Mouse (Mus musculus) lung, adult 18-20 months (tissue): Measurements from ENCODE around the gene Mgmt.

Source experiments
- DNase-seq, 2 experiments: peaks; one replicate each; pipeline ENCODE4 v3.0.0; 2022; ENCODE audit warnings: mixed read lengths in 2 of 2

Gene Mgmt

GRCm38 (mm10) chr7:137005293-137005692, 110.9 kb downstream of the Mgmt start:
- DNase-seq = no peak

GRCm38 (mm10) chr7:137008321-137008720, 113.9 kb downstream of the Mgmt start:
- no peak for DNase-seq

- DNase-seq = no peak
Measured at GRCm38 (mm10) chr7:137009732-137010275, 115.4 kb downstream of the Mgmt start.

GRCm38 (mm10) chr7:137010451-137010850, 116.0 kb downstream of the Mgmt start:
- DNase-seq = no peak

GRCm38 (mm10) chr7:137012687-137013086, 118.3 kb downstream of the Mgmt start:
- DNase-seq = no peak

- no peak for DNase-seq
Measured at GRCm38 (mm10) chr7:137013433-137013832, 119.0 kb downstream of the Mgmt start.

DNA sequence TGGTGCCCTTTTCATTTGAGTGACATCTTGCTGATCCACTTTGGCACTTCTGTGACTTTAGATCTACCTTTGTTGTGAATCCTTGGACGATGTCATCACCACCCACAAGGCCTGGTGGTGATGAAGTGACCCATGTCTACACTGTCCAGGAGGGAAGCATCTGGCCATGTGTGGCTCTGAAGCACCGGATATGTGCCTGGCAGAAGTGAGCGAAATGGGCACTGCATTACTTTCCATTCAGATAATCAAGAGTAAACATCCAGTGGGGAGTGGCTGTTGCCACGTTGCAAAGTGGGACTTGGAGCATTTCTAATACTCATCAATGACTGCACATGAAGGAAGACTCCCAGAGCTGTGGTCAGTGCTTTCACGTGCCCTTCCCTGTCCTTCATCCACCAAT, 124.2 kb downstream of the Mgmt start:
- DNase-seq = no peak

DNA sequence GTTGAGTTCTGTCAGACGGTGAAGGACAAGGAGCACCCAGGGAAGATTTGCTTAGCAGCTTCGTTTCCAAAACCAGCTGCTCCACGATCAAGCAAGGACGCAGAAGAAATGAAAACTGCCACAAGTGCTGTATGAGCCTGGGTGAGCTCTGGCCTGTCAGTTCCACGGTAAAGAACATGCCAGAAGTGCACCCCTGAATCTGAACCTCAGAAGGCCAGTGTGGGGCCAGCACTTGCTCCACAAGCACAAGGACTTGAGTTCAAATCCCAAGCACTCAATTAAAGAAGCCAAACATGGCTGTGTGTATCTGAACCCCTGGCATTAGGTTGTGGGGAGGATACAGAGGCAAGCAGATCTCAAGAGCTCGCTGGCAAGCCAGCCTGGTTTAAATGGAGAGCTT, 125.8 kb downstream of the Mgmt start:
- DNase-seq = no peak

DNA sequence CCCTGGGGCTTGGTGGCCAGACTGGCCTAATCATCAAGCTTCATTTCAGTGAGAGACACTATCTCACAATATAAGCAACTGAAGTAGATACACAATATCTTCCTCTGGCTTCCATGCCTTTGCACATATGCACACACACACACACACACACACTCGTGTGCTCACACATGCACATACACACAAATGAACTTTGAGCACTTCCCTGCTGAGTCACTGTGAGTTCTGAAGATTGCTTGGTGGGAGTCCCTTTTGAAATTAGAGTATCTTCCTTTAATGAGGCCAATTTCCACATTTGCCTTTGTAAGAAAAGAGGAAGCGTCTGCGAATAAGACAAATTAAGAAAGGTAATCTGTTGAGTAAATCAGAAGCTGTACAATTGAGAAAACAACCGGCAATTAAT, 136.4 kb downstream of the Mgmt start:
- DNase-seq = no peak

DNA sequence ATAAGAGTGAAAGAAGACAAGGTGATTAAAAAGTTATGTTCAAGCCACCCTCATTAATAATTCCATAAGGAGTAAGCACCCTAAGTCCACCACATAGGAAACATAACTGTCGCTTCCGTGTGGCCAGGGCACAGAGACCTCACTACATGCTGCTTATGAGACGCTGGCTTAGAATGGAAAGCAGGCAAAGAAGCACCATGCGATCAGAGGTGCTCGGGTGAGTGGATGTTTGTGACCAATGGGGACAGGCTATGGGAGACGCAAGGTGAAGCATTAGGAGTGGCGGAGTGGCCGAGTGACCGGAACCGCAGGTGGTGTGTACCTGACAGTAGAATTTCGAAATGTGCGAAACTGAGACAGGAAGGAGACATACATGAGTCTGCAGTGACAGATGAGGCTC, 138.8 kb downstream of the Mgmt start:
- DNase-seq = no peak

- no peak for DNase-seq
Measured at GRCm38 (mm10) chr7:137034986-137035385, 140.6 kb downstream of the Mgmt start.

DNA sequence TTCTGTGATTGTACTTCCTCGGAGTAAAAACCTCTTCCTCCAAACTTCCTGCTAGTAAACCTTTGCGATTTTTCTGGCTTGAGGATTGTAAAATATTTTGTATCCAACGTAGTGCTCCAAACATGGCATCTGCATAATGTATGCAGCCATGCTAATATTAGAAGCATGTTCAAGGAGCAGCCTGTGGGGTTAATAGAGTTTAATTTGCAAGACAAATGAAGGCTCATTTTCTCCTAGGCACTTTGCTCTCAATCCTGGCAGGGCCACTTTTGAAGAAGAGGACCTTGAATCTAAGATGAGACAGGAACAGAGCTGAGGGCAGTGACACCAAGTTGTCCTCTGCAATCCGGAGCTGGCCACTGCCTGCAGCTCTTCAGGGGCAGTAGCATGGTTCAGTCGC, 141.5 kb downstream of the Mgmt start:
- DNase-seq = no peak

- peak; percentile 26 to 55 for DNase-seq
Measured at GRCm38 (mm10) chr7:137037471-137037870, 143.1 kb downstream of the Mgmt start.

- DNase-seq = peak in 1 of 2 experiments; percentile 13
Measured at GRCm38 (mm10) chr7:137037872-137038271, 143.5 kb downstream of the Mgmt start.

DNA sequence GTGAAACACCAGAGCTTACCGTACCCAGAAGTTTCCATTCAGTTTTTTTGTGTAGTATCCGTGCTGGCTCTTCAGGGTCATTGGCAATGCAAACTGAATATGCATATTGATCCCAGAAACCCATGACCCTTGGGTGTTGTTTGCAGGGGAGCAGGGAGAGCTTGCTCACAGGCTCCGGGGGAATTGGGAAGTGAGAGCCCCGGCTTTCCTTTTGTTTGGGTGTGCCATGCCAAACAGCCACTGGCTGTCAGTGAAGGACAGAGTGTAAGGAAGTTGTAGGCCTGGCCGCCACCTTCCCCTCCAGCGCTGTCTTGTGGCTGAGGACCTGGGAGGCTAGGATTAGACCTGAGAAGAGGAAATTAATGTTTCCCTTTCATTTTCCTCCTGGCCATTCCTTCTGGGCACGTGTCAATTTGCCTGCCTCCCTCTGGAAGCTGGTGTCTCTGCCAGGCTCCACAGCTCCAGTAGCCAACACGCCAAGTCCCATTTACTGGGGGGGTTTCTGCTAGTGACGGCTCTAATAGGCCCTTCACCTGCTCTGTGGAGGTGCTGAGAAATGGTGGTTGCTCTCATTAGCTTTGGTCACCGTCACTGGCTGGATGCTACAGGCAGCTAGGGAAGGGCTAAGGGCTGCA, 144.0 kb downstream of the Mgmt start:
- DNase-seq = no peak

- no peak for DNase-seq
Measured at GRCm38 (mm10) chr7:137038946-137039320, 144.5 kb downstream of the Mgmt start.

DNA sequence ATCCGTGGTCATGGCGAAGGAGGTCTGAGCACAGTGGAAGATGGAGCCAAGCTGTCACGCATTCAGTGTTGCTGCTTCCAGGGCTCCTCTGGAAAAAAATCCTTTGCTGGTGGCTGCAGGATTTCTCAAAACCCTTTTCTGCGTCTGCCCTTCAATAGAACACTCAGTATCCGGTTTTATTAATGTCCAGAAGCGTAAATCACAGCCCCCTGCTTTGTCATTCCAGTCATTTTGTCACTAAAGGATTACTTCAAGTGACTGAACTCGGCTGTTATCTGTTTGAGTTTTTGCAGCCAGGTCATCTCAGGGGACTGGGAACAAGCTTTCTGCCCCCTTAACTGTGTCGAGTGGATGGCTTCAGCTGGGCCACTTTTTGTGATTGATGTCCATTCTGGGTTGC, 146.2 kb downstream of the Mgmt start:
- DNase-seq = no peak

DNA sequence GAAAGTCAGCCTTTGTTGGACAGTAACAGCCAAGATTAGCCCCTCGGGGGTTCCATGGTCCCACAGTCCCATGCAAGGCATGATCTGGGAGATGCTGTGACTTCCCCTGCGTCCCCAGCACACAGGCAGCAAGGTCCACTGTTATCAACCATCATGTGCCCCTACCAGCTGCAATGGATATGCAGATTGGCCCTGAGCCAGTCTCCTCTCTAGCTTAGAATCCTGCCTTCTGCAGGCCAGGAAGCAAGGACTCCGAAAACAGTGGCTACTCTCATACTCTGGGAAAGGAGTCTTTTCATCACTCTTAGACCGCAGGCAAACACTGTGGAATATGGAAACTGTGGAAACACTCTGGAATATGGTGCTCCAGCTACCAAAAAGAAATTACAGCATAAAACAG, 152.5 kb downstream of the Mgmt start:
- no peak for DNase-seq

GRCm38 (mm10) chr7:137048086-137048922, 153.9 kb downstream of the Mgmt start:
- peak in 1 of 2 experiments; percentile 36 for DNase-seq

GRCm38 (mm10) chr7:137054343-137054742, 159.9 kb downstream of the Mgmt start:
- DNase-seq = no peak

DNA sequence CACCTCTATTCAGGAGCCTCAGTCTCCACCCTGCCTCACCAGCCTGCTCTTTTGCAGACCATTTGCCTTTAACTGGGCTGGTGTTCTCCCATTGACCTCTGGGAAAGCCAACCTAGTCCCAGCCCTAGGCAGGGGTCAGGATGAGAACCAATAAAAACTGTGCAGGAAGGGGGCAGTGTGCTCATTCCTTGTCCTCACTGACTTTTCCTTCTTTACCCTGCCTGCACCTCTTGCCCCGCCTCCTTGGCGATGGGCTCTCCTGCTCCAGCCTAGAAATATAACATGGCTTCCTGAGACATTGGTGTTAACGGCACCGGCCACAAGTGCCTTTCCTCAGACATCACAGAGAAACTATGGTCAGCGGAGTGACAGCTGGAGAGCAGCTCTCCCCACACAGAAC, 161.7 kb downstream of the Mgmt start:
- no peak for DNase-seq

DNA sequence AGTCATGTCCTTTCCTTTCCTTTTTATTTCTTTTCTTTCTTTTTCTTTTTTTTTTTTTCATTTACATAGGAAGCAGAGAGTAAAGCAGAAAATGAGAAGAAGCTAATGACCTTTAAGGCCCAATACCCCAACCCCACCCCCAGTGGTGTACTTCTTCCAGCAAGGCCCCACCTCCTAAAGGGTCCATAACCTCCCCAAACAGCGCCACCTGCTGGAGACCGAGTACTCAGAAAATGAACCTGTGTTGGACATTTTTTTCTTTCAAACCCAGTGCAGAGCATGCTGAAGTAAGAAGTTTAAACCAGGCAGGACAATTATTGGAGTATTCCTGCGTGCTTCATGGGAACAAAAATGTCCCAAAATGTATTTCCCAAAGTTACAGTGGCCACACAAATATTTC, 166.1 kb downstream of the Mgmt start:
- DNase-seq = no peak

- no peak for DNase-seq
Measured at GRCm38 (mm10) chr7:137061109-137061508, 166.7 kb downstream of the Mgmt start.

DNA sequence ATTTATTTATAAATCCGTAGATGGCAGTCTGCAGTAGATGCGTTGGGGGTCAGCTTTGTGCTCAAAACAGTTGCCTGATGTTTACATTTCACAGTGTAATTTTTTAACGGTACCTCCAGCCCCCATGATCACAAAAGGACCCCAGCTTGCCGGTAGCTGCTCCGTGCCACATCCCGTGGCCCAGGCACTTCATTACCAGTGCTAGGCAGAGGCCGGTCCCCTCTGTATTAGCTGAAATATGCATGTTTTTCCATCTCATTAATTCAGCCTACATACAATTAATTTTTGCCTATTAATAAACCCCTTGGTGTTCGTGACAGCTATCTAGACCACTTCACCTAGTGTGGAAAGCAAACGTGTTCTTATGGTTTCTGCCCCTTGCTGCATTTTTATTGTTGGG, 169.8 kb downstream of the Mgmt start:
- DNase-seq = no peak
